Mouse (Mus musculus): ENCODE data around the gene Atp8b4.
A peak's percentile ranks its signal among the peaks of the same experiment; 100 is the strongest.

Atp8b4 gene

GRCm38 (mm10) chr2:126434305-126434704, 66.2 kb downstream of the Atp8b4 start:
- DNase-seq (ENCODE audit: low read depth): no peak

- DNase-seq (ENCODE audit: low read depth): no peak
These were observed 67.9 kb downstream of the Atp8b4 start for GRCm38 (mm10) chr2:126432481-126433066.

DNA sequence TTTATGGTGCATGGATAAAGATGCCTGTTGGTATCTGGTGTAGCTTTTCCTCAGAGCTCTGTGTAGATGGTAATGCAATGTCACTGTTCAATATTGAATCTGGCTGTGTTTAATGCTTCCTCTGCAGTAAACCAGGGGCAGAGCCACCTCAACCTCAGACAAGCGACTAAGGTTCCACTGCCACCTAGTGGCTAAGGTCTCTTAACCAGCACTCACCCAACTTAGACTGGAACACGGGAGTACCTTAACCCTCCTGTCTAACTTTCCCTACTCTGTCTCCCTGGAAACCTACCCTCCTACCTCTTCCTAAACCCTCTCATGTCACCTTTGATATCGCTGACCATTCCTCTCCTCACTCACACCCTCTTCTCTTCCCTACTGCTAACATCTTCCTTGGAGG, 71.2 kb downstream of the Atp8b4 start:
- peak; percentile 83 for DNase-seq (ENCODE audit: low read depth)

DNA sequence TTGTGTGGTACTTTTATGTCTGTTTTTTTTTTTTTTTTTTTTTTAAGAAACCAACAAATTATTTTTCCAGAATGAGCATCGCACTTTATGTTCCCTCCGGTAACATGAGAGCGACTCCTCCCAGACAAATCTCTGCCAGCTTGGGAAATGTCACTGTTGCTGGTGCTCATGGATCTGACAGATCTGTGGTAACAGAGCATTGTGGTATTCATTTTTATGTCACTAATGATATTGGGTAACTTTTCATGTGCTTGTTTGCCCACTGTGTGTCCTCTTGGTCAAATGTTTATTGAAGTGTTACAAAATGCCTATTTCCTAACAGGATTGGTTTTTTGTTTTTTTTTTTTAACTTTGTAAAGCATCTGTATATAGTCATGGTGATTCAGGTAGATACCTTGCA, 75.3 kb downstream of the Atp8b4 start:
- peak; percentile 40 for DNase-seq (ENCODE audit: low read depth)

- no peak for DNase-seq (ENCODE audit: low read depth)
These were observed 75.8 kb downstream of the Atp8b4 start for GRCm38 (mm10) chr2:126424714-126425113.

GRCm38 (mm10) chr2:126420901-126421300, 79.6 kb downstream of the Atp8b4 start:
- no peak for DNase-seq (ENCODE audit: low read depth)

GRCm38 (mm10) chr2:126418916-126419315, 81.6 kb downstream of the Atp8b4 start:
- peak; percentile 55 for DNase-seq (ENCODE audit: low read depth)

- no peak for DNase-seq (ENCODE audit: low read depth)
These were observed 83.7 kb downstream of the Atp8b4 start for GRCm38 (mm10) chr2:126416772-126417171.

DNA sequence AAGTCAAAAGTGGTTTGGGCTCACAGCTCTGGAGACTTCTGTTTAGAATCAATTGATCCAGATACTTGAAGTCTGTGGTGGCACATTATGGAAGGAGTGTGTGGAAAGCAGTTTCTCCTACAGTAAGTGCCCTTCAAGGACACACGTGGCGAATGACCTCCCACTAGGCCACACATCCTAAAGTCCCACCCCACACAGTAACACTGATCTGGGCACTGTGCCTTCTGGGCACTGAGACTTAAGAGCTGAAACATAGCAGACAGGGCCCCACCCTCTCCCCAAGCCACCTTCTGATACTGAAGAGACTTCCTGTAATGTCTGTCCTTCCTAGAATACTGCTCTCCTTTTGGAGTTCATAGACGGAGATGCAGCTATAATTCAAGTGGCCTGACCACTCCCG, 84.5 kb downstream of the Atp8b4 start:
- DNase-seq (ENCODE audit: low read depth): no peak

GRCm38 (mm10) chr2:126412759-126413158, 87.7 kb downstream of the Atp8b4 start:
- DNase-seq (ENCODE audit: low read depth): peak; percentile 30

DNA sequence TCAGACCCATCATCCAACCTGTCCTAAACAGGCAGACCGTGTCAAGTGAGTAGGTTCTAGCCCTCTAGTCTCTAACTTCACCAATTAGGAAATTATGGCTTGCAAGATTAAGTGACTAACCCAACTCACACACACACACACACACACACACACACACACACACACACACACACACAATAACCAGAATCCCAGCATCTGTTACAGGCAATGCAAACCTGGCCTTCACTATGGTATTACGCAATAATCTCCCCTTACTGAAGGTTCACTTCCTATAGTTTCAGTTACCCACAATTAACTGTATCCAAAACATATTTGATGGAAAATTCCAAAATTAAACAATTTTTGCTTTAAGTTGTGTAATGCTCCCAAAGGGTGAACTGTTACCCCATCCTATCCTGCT, 101.0 kb downstream of the Atp8b4 start:
- peak; percentile 61 for DNase-seq (ENCODE audit: low read depth)

- DNase-seq (ENCODE audit: low read depth): peak; percentile 83
These were observed 101.5 kb downstream of the Atp8b4 start for GRCm38 (mm10) chr2:126399017-126399416.

- DNase-seq (ENCODE audit: low read depth): peak; percentile 57
These were observed 102.3 kb downstream of the Atp8b4 start for GRCm38 (mm10) chr2:126398216-126398615.

DNA sequence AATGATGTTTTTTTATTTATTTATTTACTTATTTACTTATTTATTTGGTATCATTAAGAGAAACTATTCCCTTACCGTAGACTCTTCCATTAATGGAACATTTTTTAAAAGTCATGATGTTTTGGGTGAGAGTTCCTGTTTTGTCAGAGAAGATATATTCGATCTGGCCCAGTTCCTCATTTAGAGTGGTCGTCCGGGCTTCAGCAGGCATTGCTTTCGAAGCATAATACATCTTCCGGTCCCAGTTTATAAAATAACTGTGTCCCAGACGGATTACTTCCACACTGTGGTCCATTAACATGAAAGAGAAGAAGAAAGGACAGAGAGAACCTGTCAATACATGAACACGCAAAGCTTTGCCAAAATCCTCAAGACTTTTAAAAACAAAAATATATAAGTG, 103.0 kb downstream of the Atp8b4 start:
- DNase-seq (ENCODE audit: low read depth): no peak

GRCm38 (mm10) chr2:126394924-126395323, 105.5 kb downstream of the Atp8b4 start:
- no peak for DNase-seq (ENCODE audit: low read depth)

DNA sequence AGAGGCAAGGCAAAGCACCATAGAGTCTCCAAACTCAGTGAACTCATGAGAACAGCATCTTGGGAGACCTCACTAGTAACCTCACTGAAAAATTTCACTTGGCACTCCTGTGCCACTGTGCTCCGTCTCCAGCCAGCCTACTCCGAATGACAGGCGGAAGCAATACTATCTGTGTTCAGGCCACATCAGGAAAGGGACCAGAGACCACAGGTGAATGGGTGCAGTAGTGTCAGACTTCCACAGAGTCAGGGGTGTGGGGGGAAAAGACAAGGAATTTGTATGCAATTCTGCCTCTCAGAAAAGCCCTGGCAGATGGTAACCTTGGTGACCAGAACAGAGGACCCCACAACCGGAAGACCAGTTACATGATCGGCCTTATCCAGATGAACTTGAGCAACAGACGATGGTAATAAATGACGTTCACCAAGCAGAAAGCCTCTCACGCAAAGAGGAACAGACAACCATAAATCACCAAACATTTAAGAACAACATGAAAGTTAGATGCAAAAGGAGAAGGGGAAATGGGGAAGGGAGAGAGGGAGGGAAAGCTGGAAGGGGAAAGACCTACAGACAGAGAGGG, 112.9 kb downstream of the Atp8b4 start:
- no peak for DNase-seq (ENCODE audit: low read depth)

- DNase-seq (ENCODE audit: low read depth): peak; percentile 70
These were observed 114.4 kb downstream of the Atp8b4 start for GRCm38 (mm10) chr2:126386056-126386455.

DNA sequence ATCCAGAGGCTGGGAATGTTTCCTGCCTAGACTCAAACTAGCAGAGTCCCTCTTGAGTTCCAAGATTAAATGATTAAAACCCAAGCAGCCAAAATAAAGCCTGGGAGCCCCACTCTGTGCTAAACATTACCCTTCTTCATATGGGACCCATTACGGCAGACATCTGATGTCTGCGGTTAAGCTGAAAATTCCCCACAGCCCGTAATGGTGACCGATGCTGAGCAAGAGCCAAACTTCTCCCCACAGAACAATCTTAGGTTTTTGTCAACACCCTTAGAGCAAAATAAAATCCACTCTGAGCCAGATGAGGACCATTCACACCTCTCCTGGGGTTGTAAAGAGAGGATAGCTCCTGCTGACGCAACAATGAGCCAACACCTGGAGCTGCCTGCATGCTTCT, 120.2 kb downstream of the Atp8b4 start:
- DNase-seq (ENCODE audit: low read depth): no peak

GRCm38 (mm10) chr2:126371634-126372033, 128.8 kb downstream of the Atp8b4 start:
- no peak for DNase-seq (ENCODE audit: low read depth)

DNA sequence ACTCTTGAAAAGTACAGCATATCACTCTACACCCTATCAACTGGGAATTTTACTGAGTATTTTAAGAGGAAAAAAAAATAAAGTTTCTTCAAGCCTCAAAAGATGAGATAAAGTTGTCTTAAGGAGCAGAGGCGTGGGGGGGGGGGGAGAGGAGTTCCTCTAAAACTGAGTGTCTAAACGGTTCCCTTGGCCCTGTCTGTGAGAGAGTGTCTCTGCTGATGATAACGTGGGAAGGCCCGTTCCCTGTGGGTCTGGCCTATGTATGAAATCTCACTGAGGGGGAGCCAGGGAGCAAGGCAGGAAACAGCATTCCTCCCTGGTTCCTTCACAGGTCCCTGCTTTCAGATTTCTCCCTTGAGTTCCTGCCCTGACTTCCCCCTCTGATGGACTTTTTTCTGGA, 130.7 kb downstream of the Atp8b4 start:
- DNase-seq (ENCODE audit: low read depth): no peak

DNA sequence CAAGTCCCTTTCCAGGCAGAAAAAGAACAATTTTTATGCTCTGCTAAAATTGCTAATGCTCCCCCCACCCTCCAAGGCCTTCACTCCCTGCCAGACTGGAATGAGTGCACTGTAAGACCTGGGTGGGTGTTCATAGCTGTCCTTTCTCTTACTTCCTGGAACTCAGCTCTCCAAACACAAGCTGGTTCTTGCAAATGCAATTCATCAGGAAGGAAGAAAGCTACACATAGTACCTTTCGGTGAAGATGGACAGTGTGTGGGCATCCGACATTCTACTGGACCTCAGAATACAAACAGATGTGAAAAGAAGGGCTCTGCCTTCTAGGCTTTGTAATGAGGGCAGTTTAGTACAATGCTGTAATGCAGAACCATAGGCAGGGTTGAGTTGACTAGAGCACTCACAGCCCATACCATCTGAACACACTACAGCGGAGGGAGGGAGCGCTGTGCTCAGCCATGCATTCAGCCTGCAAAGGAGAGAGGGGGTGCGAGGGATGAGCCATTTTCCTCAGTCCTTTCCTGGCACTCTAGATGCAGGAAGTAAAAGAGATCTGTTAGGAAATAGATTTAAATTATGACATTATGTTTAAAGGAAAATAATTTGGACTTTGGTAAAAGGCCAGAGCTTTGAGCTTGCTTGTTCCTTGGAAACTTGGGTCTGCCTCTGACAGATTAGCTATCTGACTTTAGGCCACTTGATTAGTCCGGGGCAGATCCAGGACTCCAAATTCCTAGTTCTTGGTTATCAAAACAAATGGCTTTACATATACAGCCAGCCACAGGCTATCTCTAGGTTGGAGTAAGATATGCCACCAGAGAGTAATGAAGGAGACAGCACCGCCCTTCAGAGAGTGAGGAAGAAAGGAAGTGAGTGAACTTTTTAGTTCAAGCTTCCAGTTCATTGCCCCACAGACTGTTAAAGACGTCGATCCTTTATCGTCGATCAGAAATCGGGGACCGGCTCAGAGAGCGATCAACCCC, 136.4 kb downstream of the Atp8b4 start:
- no peak for DNase-seq (ENCODE audit: low read depth)

DNA sequence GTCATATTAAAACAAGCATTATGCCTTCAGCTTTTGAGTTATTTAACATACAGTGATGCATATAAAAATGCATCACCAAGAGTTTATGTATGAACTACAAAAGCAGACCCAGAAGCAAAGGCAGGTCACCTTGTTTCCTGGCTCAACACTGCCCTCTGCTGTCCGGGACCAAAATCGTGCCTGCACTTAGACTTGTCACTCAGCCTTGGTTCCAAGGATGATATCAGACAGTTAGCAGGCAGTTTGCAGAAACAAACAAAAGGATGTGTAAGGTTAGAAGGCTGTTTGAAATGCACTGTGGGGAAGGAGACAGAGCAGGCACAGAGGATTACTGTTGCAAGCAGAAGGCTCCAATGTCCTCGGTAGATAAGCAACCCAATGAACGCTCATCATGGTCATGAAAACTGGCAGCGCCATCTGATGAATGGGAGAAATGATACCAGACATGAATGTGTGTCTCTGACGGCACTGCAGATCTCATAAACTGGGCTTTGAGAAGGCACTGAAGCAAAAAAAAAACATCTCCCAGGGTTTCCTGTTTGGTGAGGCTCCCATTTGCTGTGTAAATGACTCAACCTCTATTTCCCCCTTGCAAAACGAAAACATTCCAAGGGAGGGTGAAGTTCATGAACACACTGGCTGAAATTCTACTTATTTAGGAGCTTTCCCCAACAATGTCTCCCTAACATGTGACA, 137.3 kb downstream of the Atp8b4 start:
- peak; percentile 83 for DNase-seq (ENCODE audit: low read depth)
